Mouse (Mus musculus): ENCODE results near the gene Gdpd5.

DNA sequence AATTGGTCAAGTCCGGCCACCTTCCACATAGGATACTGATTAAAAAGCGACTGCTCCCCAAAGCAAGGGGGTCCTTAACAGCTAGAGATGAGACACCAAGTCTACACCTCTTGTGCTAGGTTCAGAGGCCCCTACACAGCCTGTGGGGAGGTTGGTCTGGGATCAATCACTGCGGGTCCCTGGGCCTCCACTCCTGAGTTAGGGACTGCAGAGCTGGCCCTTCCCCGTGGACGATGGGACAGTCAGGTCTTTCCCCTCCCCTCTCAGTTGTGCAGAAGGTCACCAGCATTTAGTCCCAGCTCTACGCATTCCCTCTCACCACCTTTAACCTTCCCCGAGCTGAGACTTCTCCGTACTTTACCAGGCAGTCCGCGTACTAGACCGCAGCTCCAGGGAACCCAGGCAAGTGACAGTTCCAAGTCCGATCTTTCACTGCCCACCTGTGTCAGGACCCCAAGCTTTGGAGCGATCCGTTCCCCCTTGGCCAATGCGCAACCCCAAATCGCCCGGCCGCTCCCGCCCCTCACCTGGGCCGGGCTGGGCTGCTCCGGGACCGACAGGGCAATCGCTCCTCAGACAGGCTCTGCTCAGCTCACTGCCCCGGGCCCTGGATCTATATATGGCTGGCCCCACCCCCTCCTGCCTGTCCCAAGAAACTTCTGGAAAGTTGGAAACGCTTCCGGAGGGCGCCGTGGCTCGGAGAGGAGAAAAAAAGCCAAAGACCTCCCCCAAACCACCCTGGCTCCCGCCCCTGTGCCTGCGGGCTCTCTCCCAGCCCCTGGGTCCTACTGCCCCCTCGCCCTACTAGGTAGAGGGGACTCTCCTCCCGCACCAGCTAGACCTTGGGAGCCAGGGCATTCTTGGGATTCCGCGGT is 28.5 kb upstream of the Gdpd5 start, which contains the start of gene Serpinh1:
- TF ChIP-seq CTCF (IDR thresholded peaks at IDR 0.05; ENCODE audit: low read depth) (peak; percentile 21; the same call in 1 of the 2 replicates), EP300 (optimal IDR thresholded peaks at IDR 0.05) (no peak)
